Mouse (Mus musculus) brown adipose tissue, adult 24 weeks (tissue): ENCODE data around the gene Hist1h2bk. TPM values are rescaled to one million over a fixed set of nuclear protein-coding genes. Genes with fewer than 3 reads are reported as not detected.
"Not testable (repeated sequence)": the region's sequence is repeated elsewhere in the genome, so short reads cannot be mapped to it uniquely, and the experiment has no call there.

ENCODE experiments used
- H3K27ac ChIP-seq: fragments of 200-500 bp; replicated peaks from 2 replicates; pipeline ENCODE4 v1.5.1; 2012; ENCODE audit warnings: low read depth, mild to moderate bottlenecking, low read length
- H3K4me1 ChIP-seq: fragments of 200-500 bp; 2 replicates; pipeline ENCODE4 v1.6.1; 2012; ENCODE audit warnings: low read length, mixed read lengths; ENCODE audit not compliant: control insufficient read depth, insufficient read depth, insufficient read length
- H3K4me3 ChIP-seq: fragments of 200-500 bp; 2 replicates; pipeline ENCODE4 v1.5.1; 2012; ENCODE audit warnings: low read depth, mild to moderate bottlenecking, low read length, moderate library complexity; ENCODE audit not compliant: insufficient read depth
- polyA plus RNA-seq: library from polyadenylated mRNA; stranded (reverse); fragments of >200 nt; gene quantifications from 2 replicates; pipeline ENCODE4 v1.2.4, GENCODE M21; 2012; ENCODE audit not compliant: missing spikeins, insufficient read depth, insufficient read length

The Hist1h2bk gene
- polyA plus RNA-seq, 1 experiment, result not detected

DNA sequence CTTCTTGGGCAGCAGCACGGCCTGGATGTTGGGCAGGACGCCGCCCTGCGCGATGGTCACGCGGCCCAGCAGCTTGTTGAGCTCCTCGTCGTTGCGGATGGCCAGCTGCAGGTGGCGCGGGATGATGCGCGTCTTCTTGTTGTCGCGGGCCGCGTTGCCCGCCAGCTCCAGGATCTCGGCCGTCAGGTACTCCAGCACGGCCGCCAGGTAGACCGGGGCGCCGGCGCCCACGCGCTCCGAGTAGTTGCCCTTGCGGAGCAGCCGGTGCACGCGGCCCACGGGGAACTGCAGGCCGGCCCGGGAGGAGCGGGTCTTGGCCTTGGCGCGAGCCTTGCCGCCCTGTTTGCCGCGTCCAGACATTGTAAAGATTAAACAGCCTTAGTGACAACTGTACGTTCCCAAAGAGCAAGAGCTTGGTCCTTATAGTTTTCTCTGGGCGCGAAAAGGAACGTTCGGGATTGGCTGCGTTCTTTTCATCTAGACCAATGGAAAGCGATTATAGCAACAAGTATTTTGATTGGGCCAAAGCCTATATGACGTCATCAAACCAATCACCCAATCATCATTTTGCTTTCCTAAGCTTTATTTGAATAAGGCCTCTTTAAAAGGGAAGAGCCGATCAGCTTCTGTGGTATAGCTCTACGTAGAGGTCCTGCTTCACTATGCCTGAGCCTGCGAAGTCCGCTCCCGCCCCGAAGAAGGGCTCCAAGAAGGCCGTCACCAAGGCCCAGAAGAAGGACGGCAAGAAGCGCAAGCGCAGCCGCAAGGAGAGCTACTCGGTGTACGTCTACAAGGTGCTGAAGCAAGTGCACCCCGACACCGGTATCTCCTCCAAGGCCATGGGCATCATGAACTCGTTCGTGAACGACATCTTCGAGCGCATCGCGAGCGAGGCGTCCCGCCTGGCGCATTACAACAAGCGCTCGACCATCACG is 7.2 kb downstream of the Hist1h2bk start, which contains the start of the genes Hist1h2ag and Hist1h2bj:
Gene Hist1h2ag (minus strand): TSS at position 377 of the 935 bp plus-strand sequence.
Gene Hist1h2bj (plus strand): TSS at position 647 of the 935 bp plus-strand sequence.
- Histone ChIP-seq H3K27ac (0 out of 2 replicates have a peak within 1 kb of the TSS, but pooled peaks have one; percentile 40), H3K4me3 (peak within 1 kb of the TSS; percentile 59)

DNA sequence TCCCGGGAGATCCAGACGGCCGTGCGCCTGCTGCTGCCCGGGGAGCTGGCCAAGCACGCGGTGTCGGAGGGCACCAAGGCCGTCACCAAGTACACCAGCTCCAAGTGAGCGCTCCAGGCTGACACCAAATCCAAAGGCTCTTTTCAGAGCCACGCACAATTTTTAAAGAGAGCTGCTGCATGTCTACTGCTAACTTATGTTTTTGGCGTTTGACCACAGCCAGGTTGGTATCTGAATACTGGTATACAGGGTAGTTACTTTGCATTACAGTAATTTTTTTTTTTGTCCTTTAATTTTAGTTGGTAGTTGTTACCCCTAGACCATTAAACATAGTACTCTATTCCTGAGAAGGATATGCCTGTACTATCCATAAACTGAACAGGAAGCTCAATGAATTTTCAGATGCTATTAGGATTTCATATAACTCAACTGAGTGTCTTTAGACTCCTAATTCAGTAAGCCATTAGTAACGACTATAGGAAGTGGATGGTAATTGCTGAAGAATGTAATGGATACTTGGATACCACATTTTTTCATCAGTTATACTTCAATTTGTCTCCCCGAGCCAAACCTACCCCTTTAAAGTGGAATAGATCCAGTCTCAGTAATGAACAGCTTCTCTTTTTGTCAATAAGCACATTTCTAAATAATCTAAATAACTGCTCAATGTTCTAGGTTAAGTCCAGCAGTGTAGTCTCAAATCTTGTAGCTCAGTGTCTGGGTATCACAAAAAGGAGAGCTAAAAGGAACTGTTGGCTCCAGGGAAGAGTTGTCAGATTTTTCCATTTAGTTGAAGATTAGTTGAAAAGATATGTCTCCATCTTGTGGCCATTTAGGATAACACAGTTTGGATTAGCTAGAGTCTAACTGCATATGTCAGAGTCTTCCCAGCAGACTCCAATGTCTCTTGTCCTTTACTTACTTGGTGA is 8.1 kb downstream of the Hist1h2bk start:
- Histone ChIP-seq H3K4me3 (peak overlapping the region; percentile 59), H3K27ac (no peak overlapping the region), H3K4me1 (no peaks in the 10 kb centered on the region; the same call in 1 of the 2 replicates)

More for the DNA sequence above, 7.2 kb downstream of the Hist1h2bk start, which contains the start of the genes Hist1h2ag and Hist1h2bj:
- H3K4me1 ChIP-seq, result not testable (repeated sequence)

DNA sequence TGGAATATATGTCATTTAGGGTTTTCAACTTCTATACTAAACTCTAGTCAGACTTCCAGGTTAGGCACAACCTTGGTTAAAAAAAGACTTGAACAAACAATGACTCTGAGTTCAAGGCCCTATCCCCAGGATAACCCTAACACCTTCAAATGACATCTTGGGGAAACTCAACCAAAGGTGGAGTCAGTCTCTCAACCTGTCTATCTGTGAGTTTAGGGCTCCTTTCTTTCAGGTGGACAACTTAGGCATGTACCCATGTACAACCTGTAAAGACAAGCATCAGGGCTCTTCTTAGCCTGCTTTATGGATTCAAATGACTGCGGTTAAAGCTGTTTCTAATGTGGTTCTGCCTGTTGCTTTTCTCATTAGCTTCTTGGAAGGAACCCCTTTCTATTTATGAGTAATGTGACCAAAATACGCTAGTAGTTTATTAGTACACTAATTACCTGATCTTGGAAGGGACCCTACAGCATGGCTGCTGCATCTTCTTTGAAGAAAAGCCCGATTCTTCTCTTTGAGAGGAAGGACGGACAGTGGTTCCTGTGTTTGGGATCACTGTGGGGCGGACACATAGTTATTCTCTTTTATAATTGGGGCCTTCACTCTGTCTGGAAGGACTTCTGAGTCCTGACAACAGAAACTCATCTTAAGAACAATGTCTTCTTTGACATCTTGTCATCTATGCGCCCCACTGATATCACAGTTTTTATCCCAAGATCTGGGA is 8.9 kb downstream of the Hist1h2bk start:
- no peaks in the 10 kb centered on the region; the same call in 1 of the 2 replicates for H3K4me1 ChIP-seq
- H3K4me3 ChIP-seq, result no peak overlapping the region

DNA sequence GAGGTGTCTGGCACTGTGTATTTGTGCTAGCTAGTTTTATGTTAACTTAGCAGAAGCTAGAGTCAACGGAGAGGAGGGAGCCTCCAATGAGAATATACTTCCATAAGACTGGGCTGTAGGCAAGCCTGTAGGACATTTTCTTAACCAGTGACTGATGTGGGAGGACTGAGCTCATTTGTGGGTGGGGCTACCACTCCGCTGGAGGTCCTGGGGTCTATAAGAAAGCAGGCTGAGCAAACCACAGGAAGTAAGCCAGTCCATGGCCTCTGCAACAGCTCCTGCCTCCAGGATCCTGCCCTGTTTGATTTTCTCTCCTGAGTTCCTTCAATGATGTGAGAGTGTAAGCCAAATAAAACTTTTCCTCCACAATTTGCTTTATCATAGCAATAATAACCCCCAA is 9.6 kb downstream of the Hist1h2bk start:
- Histone ChIP-seq H3K27ac (no peak overlapping the region), H3K4me3 (no peak overlapping the region), H3K4me1 (no peaks in the 10 kb centered on the region; the same call in 1 of the 2 replicates)

More for the DNA sequence above, 8.9 kb downstream of the Hist1h2bk start:
- no peak overlapping the region for H3K27ac ChIP-seq

DNA sequence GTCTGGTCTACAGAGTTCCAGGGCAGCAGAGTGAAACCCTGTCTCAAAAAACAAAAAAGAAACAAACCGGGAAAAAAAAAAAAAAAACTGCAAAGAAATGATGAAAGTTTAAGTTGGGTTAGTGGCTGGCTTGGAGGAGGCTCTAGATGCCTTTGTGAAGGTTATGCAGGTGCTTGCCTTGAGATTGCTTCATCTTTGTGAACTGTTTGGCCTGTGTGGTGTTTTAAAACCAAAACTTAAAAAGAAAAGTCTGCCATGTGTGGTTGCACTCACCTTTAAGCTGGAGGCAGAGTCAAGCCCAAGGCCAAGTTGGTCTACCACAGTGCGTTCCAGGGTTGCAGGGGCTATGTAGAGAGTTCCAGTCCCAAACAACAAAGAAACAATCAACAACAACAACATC is 13.4 kb downstream of the Hist1h2bk start:
- no peak overlapping the region for H3K4me3 ChIP-seq
- no peak overlapping the region for H3K27ac ChIP-seq
- no peaks in the 10 kb centered on the region for H3K4me1 ChIP-seq

DNA sequence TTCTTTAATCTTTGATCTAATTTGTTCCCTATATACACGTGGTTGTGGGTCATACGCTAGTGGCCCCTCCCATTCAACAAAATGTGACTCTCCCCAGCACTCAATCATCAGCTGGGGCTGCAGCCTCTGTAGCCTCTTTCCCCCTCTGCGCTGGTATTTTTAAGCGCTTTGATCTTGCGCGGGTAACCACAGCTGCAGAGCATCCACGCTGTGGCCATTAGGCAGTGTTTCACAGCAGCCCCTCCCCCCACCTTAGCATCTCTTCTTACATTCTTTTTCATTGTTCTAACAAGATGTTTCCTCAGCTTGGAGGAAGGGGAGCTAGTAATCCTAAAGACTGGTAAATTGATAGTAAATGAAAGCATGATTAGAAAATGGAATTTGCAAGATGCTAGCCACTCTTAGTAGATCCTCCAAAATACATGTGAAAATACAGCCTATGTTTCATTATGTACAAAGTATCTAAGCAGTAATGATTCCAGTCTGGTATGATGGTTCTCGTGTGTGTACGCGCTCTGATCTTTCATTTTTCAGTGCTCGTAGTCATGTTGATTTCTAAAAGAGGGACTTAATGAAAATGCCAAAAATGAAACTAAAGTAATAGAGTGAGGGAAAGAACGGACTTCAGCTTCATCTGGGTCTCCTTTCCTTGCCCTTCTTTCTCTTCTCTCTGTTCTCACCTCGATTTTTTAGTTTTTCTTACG is 14.2 kb downstream of the Hist1h2bk start:
- H3K4me1 ChIP-seq, result no peaks in the 10 kb centered on the region
- no peak overlapping the region for H3K27ac ChIP-seq
- peak overlapping the region; percentile 70 for H3K4me3 ChIP-seq

DNA sequence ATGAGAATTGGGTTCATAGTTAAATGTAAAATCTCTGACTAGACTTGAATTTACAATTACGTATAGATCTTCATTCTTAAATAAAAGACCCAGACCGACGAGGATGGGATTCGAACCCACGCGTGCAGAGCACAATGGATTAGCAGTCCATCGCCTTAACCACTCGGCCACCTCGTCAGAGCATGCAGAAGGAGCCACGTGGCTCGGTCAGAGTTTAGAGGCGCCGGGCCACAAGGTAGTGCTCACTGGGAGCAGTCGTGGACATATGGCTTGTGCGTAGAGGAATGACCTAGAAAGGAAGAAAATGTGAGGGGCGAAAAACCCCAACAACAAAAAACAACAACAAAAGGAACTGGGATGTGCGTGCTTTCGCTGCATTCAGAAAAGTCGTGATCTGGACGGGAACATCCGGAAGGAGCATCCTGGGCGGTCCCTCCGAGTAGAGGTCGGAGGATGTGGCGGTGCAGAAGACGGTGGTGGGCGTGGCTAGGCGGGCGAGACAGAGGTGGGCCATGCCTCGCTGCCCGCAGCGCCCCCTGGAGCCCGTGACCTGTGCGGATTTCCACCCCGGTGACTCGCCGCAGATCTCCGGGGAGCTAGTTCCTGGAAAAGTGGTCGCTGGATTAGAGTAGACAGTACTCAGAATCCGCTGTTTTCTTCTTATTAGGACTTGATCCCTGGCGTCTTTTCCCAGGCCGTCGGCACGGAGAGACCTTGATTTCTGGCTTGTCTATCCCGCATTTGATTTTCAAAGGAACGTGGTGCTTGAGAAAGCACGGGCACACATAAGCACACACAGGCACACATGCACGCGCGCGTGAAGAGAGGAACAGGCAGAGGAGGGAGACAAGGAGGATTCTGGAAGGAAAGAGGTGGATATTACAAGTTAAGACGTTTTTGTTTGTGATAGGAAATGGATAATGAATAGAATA is 15.2 kb downstream of the Hist1h2bk start:
- Histone ChIP-seq H3K4me3 (peak overlapping the region; percentile 70), H3K4me1 (0 out of 2 replicates have a peak, but pooled peaks cover 2% of the 10 kb centered on the region), H3K27ac (no peak overlapping the region)

DNA sequence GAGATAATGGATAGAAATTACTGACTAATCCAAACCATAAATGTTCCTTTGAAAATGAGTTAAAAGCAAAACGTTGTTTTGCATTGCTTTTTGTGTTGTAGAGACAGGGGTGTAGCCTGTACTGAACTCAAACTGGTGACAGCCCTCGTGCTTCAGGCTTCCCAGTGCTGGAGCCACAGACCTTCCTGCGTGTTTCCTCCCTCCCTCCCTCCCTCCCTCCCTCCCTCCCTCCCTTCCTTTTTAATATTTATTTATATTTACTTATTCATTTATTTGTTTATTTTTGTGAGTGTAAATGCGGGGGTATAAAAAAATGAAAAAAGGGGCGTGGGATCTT is 15.8 kb downstream of the Hist1h2bk start:
- 0 out of 2 replicates have a peak, but pooled peaks cover 2% of the 10 kb centered on the region for H3K4me1 ChIP-seq
- peak overlapping the region; percentile 70; the same call in 1 of the 2 replicates for H3K4me3 ChIP-seq
- no peak overlapping the region for H3K27ac ChIP-seq

DNA sequence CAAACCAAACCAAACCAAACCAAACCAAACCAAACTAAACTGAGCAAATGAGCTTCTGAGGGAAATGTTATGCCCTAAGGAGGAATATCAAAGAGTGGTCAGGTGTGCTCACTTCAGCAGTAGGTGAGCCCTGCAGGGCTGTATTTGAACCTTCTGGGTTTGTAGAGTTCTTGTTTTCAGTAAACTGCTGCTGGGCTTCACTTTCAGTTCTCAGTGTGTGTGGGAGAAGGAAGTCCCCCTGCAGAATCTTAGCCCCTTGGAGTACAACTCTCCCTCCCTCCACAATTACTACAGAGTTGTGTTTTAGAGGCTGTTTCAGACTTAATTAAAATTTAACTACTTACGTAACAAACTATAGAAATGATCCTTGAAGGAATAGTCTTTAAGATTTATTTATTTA is 18.1 kb downstream of the Hist1h2bk start:
- 0 out of 2 replicates have a peak, but pooled peaks cover 2% of the 10 kb centered on the region for H3K4me1 ChIP-seq
- no peak overlapping the region for H3K4me3 ChIP-seq
- no peak overlapping the region for H3K27ac ChIP-seq

DNA sequence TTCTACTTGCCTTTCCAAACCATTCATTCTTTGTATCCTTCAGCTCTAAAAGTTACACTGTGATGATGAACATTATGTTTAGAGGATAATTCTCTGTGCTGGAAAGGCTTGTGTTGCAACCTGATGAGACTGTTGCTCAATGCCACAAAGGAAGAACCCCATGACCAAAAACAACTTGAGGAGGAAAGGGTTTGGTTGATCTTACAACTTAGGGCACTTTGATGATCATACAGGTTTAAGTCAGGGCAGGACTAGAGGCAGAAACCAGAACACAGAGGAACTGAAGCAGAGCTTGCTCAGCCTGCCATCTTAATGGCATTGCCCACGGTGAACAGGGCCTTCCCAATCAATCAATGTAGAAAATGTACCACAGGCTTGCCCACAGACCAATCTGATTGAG is 25.8 kb downstream of the Hist1h2bk start:
- no peak overlapping the region for H3K4me3 ChIP-seq
- H3K27ac ChIP-seq, result no peak overlapping the region
- no peaks in the 10 kb centered on the region for H3K4me1 ChIP-seq

DNA sequence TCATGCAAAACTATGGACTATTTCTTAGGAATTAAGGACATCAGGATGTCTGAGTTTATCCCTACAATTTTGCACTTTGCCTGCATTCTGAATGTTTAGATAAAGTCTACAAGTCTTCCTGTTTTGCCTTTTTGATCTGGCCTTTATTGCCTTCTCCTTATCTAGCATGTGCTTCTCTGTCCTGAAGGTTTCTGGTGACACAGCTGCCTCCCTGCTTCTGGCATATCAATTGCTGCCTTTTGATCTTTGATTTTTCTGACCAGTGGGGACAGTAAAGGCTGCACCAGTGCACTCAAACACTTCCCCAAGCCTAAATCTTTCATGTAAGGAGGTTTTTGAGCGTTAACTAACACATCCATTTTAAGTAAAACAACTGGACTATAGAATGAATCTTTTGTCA is 27.8 kb downstream of the Hist1h2bk start:
- Histone ChIP-seq H3K4me1 (no peaks in the 10 kb centered on the region), H3K27ac (no peak overlapping the region), H3K4me3 (no peak overlapping the region)

DNA sequence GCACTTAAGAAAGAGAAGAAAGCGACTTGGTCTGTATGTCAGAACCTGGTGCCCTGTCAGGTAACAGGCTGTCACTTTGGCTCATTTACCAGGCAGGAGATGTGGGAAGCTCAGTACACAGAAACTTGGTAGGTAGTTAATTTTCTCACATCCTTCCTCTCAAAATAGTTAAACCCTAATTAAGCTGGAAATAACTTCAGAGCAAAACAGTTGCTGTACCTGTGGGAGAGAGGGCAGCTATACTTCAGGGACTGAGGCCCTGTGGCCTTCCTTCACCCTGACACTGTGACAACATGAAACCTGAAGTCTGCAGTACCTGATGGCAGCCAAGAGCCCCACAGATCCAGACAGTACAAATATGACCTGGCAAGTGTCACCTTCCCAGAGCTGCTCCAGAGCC is 48.5 kb downstream of the Hist1h2bk start, which contains the start of gene Vmn1r188:
Gene Vmn1r188 (plus strand): TSS at position 301 of the 400 bp plus-strand sequence.
- H3K27ac ChIP-seq, H3K4me3 ChIP-seq, H3K4me1 ChIP-seq: not testable (repeated sequence)
